Mouse (Mus musculus) intestine, postnatal 0 days (tissue): Measurements from ENCODE around the gene Plcxd2. TPM values are rescaled to one million over a fixed set of nuclear protein-coding genes. Genes with fewer than 3 reads are reported as not detected.

ENCODE experiments used
- ATAC-seq: fragments of 200-750 bp; cut with Nextera tagmentation; 2 replicates; pipeline ENCODE4 v1.8.0; 2017; ENCODE audit warnings: mild to moderate bottlenecking, moderate TSS enrichment, moderate library complexity
- H3K27ac ChIP-seq: fragments of 300-500 bp; sonication (generic); 2 replicates; pipeline ENCODE4 v1.5.1; 2014; ENCODE audit warnings: mild to moderate bottlenecking, low read depth, low read length, moderate library complexity
- H3K27me3 ChIP-seq: fragments of 300-500 bp; sonication (generic); replicated peaks from 2 replicates; pipeline ENCODE4 v1.6.1; 2014; ENCODE audit warnings: low read length, mixed read lengths; ENCODE audit not compliant: control insufficient read depth, insufficient read depth
- H3K36me3 ChIP-seq: fragments of 300-500 bp; sonication (generic); 2 replicates; pipeline ENCODE4 v1.6.1; 2014; ENCODE audit warnings: mild to moderate bottlenecking, moderate library complexity; ENCODE audit not compliant: control insufficient read depth, insufficient read depth
- H3K4me1 ChIP-seq: fragments of 300-500 bp; sonication (generic); replicated peaks from 2 replicates; pipeline ENCODE4 v1.6.1; 2014; ENCODE audit warnings: antibody characterized with exemption, low read length, mixed read lengths; ENCODE audit not compliant: control insufficient read depth, insufficient read depth
- H3K4me2 ChIP-seq: fragments of 300-500 bp; sonication (generic); replicated peaks from 2 replicates; pipeline ENCODE4 v1.6.1; 2014; ENCODE audit warnings: low read depth, mild to moderate bottlenecking, moderate library complexity
- H3K4me3 ChIP-seq: fragments of 300-500 bp; sonication (generic); 2 replicates; pipeline ENCODE4 v1.5.1; 2014; ENCODE audit warnings: low read depth, low read length
- H3K9ac ChIP-seq: fragments of 300-500 bp; sonication (generic); 2 replicates; pipeline ENCODE4 v1.6.1; 2014; ENCODE audit warnings: mild to moderate bottlenecking, low read depth, low read length
- H3K9me3 ChIP-seq: fragments of 300-500 bp; sonication (generic); 2 replicates; pipeline ENCODE4 v1.6.1; 2016; ENCODE audit warnings: mixed run types; ENCODE audit not compliant: control insufficient read depth
- CTCF ChIP-seq: sonication (generic); IDR thresholded peaks from 2 replicates; pipeline ENCODE4 v1.5.1; 2016; ENCODE audit warnings: low read depth, mild to moderate bottlenecking, control low read depth, antibody characterized with exemption, moderate library complexity
- WGBS: fragments of 180-500 bp; shearing (Covaris S2); extraction: QIAGEN DNeasy Blood & Tissue Kit; methylation state at CpG from one replicate; pipeline ENCODE4 v1.1.7; 2014; 5-methylcytosine and 5-hydroxymethylcytosine counted together
- polyA plus RNA-seq: library from polyadenylated mRNA; unstranded; fragments of >200 nt; fragmentation: Nextera tagmentation; extraction: Ambion mirVana; gene quantifications from 2 replicates; pipeline ENCODE4 v1.2.1, GENCODE M21; 2015

Plcxd2 gene
- polyA plus RNA-seq, 1 experiment from 2014 or later: 2.3 TPM

- Histone ChIP-seq H3K9me3 (no peaks in the 10 kb centered on the region), H3K9ac (no peak overlapping the region), H3K27ac (no peak overlapping the region), H3K27me3 (no peaks in the 10 kb centered on the region), H3K4me1 (no peaks in the 10 kb centered on the region), H3K36me3 (no peaks in the 10 kb centered on the region), H3K4me2 (no peak overlapping the region), H3K4me3 (no peak overlapping the region)
- WGBS: 90% methylated on average over 2 of the region's 2 CpGs
- no peak for ATAC-seq
- TF ChIP-seq CTCF: no peak
Observed at GRCm38 (mm10) chr16:46021302-46021701, 11.3 kb upstream of the Plcxd2 start.

GRCm38 (mm10) chr16:46020396-46020795 is 10.4 kb upstream of the Plcxd2 start:
- Histone ChIP-seq H3K4me1 (no peaks in the 10 kb centered on the region), H3K27ac (0 out of 2 replicates have a peak overlapping the region, but pooled peaks have one; percentile 23), H3K9me3 (no peaks in the 10 kb centered on the region), H3K4me3 (no peak overlapping the region), H3K4me2 (no peak overlapping the region), H3K27me3 (no peaks in the 10 kb centered on the region), H3K36me3 (no peaks in the 10 kb centered on the region), H3K9ac (no peak overlapping the region)
- WGBS: 73% methylated on average over 2 of the region's 2 CpGs
- no peak for ATAC-seq
- TF ChIP-seq CTCF: no peak

GRCm38 (mm10) chr16:46019799-46020198 is 9.8 kb upstream of the Plcxd2 start:
- TF ChIP-seq CTCF: no peak
- Histone ChIP-seq H3K36me3 (no peaks in the 10 kb centered on the region), H3K27me3 (no peaks in the 10 kb centered on the region), H3K9ac (no peak overlapping the region), H3K4me1 (no peaks in the 10 kb centered on the region), H3K27ac (peak overlapping the region; percentile 1; the same call in 1 of the 2 replicates), H3K9me3 (no peaks in the 10 kb centered on the region), H3K4me2 (no peak overlapping the region), H3K4me3 (no peak overlapping the region)
- peak; percentile 84 for ATAC-seq
- WGBS: 50% methylated on average over 4 of the region's 4 CpGs

- Histone ChIP-seq H3K27ac (peak overlapping the region; percentile 1; the same call in 1 of the 2 replicates), H3K36me3 (no peaks in the 10 kb centered on the region), H3K4me1 (no peaks in the 10 kb centered on the region), H3K27me3 (no peaks in the 10 kb centered on the region), H3K9ac (no peak overlapping the region), H3K9me3 (no peaks in the 10 kb centered on the region), H3K4me2 (no peak overlapping the region), H3K4me3 (no peak overlapping the region)
- WGBS: 28% methylated on average over 1 of the region's 1 CpGs
- no peak for TF ChIP-seq CTCF
- peak; percentile 75 for ATAC-seq
Observed at GRCm38 (mm10) chr16:46019359-46019758, 9.3 kb upstream of the Plcxd2 start.

GRCm38 (mm10) chr16:46011696-46012095 is 1.7 kb upstream of the Plcxd2 start:
- WGBS: 63% methylated on average over 1 of the region's 1 CpGs
- peak overlapping the region; percentile 86 for H3K27ac ChIP-seq
- H3K36me3 ChIP-seq: no peaks in the 10 kb centered on the region; the same call in 1 of the 2 replicates
- no peaks in the 10 kb centered on the region for H3K9me3 ChIP-seq
- no peak overlapping the region for H3K4me3 ChIP-seq
- TF ChIP-seq CTCF: no peak
- no peaks in the 10 kb centered on the region for H3K4me1 ChIP-seq
- ATAC-seq: no peak
- H3K27me3 ChIP-seq: no peaks in the 10 kb centered on the region
- H3K9ac ChIP-seq: no peak overlapping the region
- no peak overlapping the region for H3K4me2 ChIP-seq

GRCm38 (mm10) chr16:46010906-46011220 is 845 bp upstream of the Plcxd2 start:
- peak overlapping the region; percentile 68; the same call in 1 of the 2 replicates for H3K9ac ChIP-seq
- no peaks in the 10 kb centered on the region for H3K27me3 ChIP-seq
- H3K36me3 ChIP-seq: no peaks in the 10 kb centered on the region; the same call in 1 of the 2 replicates
- peak; percentile 69 for ATAC-seq
- H3K4me3 ChIP-seq: peak overlapping the region; percentile 64
- H3K9me3 ChIP-seq: no peaks in the 10 kb centered on the region
- no peak for TF ChIP-seq CTCF
- WGBS: 3% methylated on average over 5 of the region's 5 CpGs
- peak overlapping the region; percentile 86 for H3K27ac ChIP-seq
- H3K4me1 ChIP-seq: no peaks in the 10 kb centered on the region
- peak overlapping the region; percentile 95 for H3K4me2 ChIP-seq

GRCm38 (mm10) chr16:46009717-46010116 is 301 bp downstream of the Plcxd2 start:
- no peaks in the 10 kb centered on the region for H3K9me3 ChIP-seq
- H3K36me3 ChIP-seq: peaks cover 3% of the 10 kb centered on the region; the same call in 1 of the 2 replicates
- H3K4me1 ChIP-seq: no peaks in the 10 kb centered on the region
- peak overlapping the region; percentile 95 for H3K4me2 ChIP-seq
- H3K9ac ChIP-seq: peak overlapping the region; percentile 68
- H3K4me3 ChIP-seq: peak overlapping the region; percentile 64
- under 1% methylated on average over 13 of the region's 13 CpGs for WGBS
- no peak overlapping the region for H3K27ac ChIP-seq
- peak; percentile 9; the same call in 1 of the 2 replicates for ATAC-seq
- H3K27me3 ChIP-seq: no peaks in the 10 kb centered on the region
- TF ChIP-seq CTCF: no peak
